Mouse (Mus musculus): Measurements from ENCODE around the gene Casc1. TPM values are rescaled to one million over a fixed set of nuclear protein-coding genes. Genes with fewer than 3 reads are reported as not detected.

Casc1 gene
- 0.05 TPM in 1 of 2 replicates, not detected in the other for polyA plus RNA-seq (2012; ENCODE audit: low replicate concordance)

GRCm38 (mm10) chr6:145210816-145211338 lies at the start of gene Casc1, which contains the start of gene Etfrf1:
Gene Casc1, minus strand, starts transcription at chr6:145211005.
Gene Etfrf1, plus strand, starts transcription at chr6:145211134.

GRCm38 (mm10) chr6:145250185-145250791 lies 39.5 kb upstream of the Casc1 start, which contains the start of gene Kras:
Gene Kras, minus strand, starts transcription at chr6:145250239.

Other genes starting within 250 kb of the Casc1 start
- gene Bcat1, start 134.8 kb downstream of the Casc1 start, polyA plus RNA-seq (2012; ENCODE audit: low replicate concordance), result 0.51 and 1.6 TPM in 2 replicates
- 45.6 and 47.0 TPM in 2 replicates for gene Lrmp, start 95.4 kb downstream of the Casc1 start, polyA plus RNA-seq (2012; ENCODE audit: low replicate concordance)
- 0.77 and 1.1 TPM in 2 replicates for gene Etfrf1, start 129 bp upstream of the Casc1 start, polyA plus RNA-seq (2012; ENCODE audit: low replicate concordance)
- 43.9 and 53.5 TPM in 2 replicates for gene Kras, start 39.2 kb upstream of the Casc1 start, polyA plus RNA-seq (2012; ENCODE audit: low replicate concordance)